Mouse (Mus musculus): Measurements from ENCODE around the gene P3h2.

GRCm38 (mm10) chr16:26041021-26041928 is 64.3 kb downstream of the P3h2 start:
- TF ChIP-seq CTCF (IDR thresholded peaks at IDR 0.05; ENCODE audit: borderline replicate concordance, insufficient read depth, low read length) (no peak), POLR2A (IDR thresholded peaks at IDR 0.05; ENCODE audit: low read depth, low read length) (no peak)

Measured in embryonic fibroblast, embryonic 13.5 days (primary cell).